Mouse (Mus musculus): Measurements from ENCODE around the gene Slc2a1. TPM values are rescaled to one million over a fixed set of nuclear protein-coding genes. Genes with fewer than 3 reads are reported as not detected.
A peak's percentile ranks its signal among the peaks of the same experiment; 100 is the strongest.

The Slc2a1 gene
- total and polyA plus RNA-seq, 3 experiments = 33.4 to 64.9 (median 46.2) TPM

DNA sequence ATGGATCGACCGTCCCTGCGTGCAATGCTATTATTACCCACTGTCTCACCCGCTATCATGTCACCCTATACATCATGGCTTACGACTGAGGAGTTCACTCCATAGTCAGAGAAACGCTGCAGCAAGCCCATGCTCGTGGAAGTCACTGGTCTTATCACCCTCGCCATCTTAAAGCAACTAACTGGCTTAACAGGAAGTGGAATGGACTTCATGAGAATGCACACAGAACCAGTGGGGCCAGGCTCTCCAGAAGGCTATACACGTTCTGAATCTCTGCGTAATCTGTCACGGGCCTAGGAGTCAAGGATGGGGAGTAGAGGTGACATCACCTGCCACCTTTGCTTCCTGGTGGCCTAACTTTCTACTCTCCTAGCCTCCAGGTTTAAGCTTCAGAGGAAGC lies 40.2 kb downstream of the Slc2a1 start:
- peaks cover 4% of the 10 kb centered on the region for H3K9me3 ChIP-seq (replicated peaks; ENCODE audit: low read length)
- DNase-seq (ENCODE audit: extremely low read depth) = no peak
- TF ChIP-seq CTCF (conservative IDR thresholded peaks at IDR 0.05 in 1 of 2, IDR thresholded peaks at IDR 0.05 in 1 of 2; ENCODE audit: low read depth in 2 of 2, low read length in 2 of 2) = no peak
- no peak for TF ChIP-seq MYC (IDR thresholded peaks at IDR 0.05; ENCODE audit: low read depth, low read length)
- TF ChIP-seq TCF12 (IDR thresholded peaks at IDR 0.05; ENCODE audit: low read depth, low read length) = no peak
- TF ChIP-seq CHD2 (IDR thresholded peaks at IDR 0.05; ENCODE audit: low read length) = no peak
- TF ChIP-seq ELF1 (IDR thresholded peaks at IDR 0.05; ENCODE audit: low read depth, low read length) = no peak
- H3K9ac ChIP-seq (ENCODE audit: insufficient read depth, low read depth) = no peak overlapping the region
- H3K79me2 ChIP-seq (replicated peaks; ENCODE audit: control insufficient read depth, extremely low read depth, insufficient read depth, poor library complexity, severe bottlenecking) = no peaks in the 10 kb centered on the region
- no peaks in the 10 kb centered on the region for H3K36me3 ChIP-seq (replicated peaks in 1 of 2; ENCODE audit: control insufficient read depth in 1 of 2, insufficient read depth in 1 of 2, low read length in 1 of 2)
- H3K27ac ChIP-seq (ENCODE audit: insufficient read depth, low read depth) = no peak overlapping the region
- in situ Hi-C loops (cut with MboI; ENCODE audit: low pct_ligation_motif_present, low pct_unique_long_range_greater_than_20kb, low sequenced_read_pairs) = no loop called here
- peaks cover 5 to 12% of the 10 kb centered on the region in 2 experiments; a peak in 2 of 4 replicates for H3K4me1 ChIP-seq (ENCODE audit: control insufficient read depth in 1 of 2, insufficient read depth in 2 of 2)
- no peak overlapping the region for H3K4me2 ChIP-seq (ENCODE audit: insufficient read depth, low read depth, poor library complexity, severe bottlenecking)
- H3K4me3 ChIP-seq (replicated peaks in 1 of 3; ENCODE audit: low read depth in 2 of 3, low read length in 2 of 3, poor library complexity in 1 of 3) = no peak overlapping the region
- dilution Hi-C loops (cut with MboI; ENCODE audit: extremely low pct_ligation_motif_present, extremely low pct_unique_long_range_greater_than_20kb, low sequenced_read_pairs) = no loop called here
- H3K27me3 ChIP-seq (replicated peaks) = no peaks in the 10 kb centered on the region

DNA sequence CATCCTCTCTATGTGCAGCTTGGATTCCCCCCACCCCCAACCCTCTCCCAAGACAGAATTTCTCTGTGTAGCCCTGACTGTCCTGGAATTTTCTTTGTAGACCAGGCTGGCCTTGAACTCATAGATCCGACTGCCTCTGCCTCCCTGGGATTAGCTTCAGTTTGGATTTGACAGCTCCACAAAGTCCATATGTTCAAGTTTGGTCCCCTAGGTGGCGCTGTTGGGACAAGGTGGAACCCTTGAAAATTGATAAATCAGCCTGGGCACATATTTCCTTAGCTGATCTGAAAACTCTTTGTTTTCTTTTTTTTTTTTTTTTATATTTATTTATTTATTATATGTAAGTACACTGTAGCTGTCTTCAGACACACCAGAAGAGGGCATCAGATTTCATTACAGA lies 48.7 kb downstream of the Slc2a1 start:
- in situ Hi-C loops (cut with MboI; ENCODE audit: low pct_ligation_motif_present, low pct_unique_long_range_greater_than_20kb, low sequenced_read_pairs) = no loop called here
- Histone ChIP-seq H3K4me3 (replicated peaks in 1 of 3; ENCODE audit: low read depth in 2 of 3, low read length in 2 of 3, poor library complexity in 1 of 3) (no peak overlapping the region), H3K9ac (ENCODE audit: insufficient read depth, low read depth) (no peak overlapping the region), H3K4me1 (ENCODE audit: control insufficient read depth in 1 of 2, insufficient read depth in 2 of 2) (no peaks in the 10 kb centered on the region), H3K79me2 (replicated peaks; ENCODE audit: control insufficient read depth, extremely low read depth, insufficient read depth, poor library complexity, severe bottlenecking) (no peaks in the 10 kb centered on the region), H3K9me3 (replicated peaks; ENCODE audit: low read length) (no peaks in the 10 kb centered on the region), H3K27ac (ENCODE audit: insufficient read depth, low read depth) (no peak overlapping the region), H3K4me2 (ENCODE audit: insufficient read depth, low read depth, poor library complexity, severe bottlenecking) (no peak overlapping the region), H3K36me3 (replicated peaks in 1 of 2; ENCODE audit: control insufficient read depth in 1 of 2, insufficient read depth in 1 of 2, low read length in 1 of 2) (no peaks in the 10 kb centered on the region), H3K27me3 (replicated peaks) (no peaks in the 10 kb centered on the region)
- TF ChIP-seq IRF4 (IDR thresholded peaks at IDR 0.05; ENCODE audit: low read depth, low read length) (no peak), ZKSCAN1 (IDR thresholded peaks at IDR 0.05; ENCODE audit: borderline replicate concordance, low read depth, low read length) (no peak), POLR2AphosphoS2 (IDR thresholded peaks at IDR 0.05; ENCODE audit: low read depth, low read length) (no peak), BHLHE40 (IDR thresholded peaks at IDR 0.05; ENCODE audit: low read depth, low read length) (no peak), TBP (conservative IDR thresholded peaks at IDR 0.05; ENCODE audit: low read depth, low read length) (no peak), MAFK (IDR thresholded peaks at IDR 0.05; ENCODE audit: insufficient replicate concordance, low read length) (no peak), RCOR1 (conservative IDR thresholded peaks at IDR 0.05; ENCODE audit: low read depth, low read length) (no peak), ZMIZ1 (IDR thresholded peaks at IDR 0.05; ENCODE audit: low read depth, low read length) (no peak), MAZ (IDR thresholded peaks at IDR 0.05; ENCODE audit: low read depth, low read length) (no peak), KAT2A (IDR thresholded peaks at IDR 0.05; ENCODE audit: insufficient replicate concordance, low read length) (no peak), MAX (IDR thresholded peaks at IDR 0.05; ENCODE audit: low read length) (no peak), HCFC1 (IDR thresholded peaks at IDR 0.05; ENCODE audit: low read depth, low read length) (no peak), MEF2A (IDR thresholded peaks at IDR 0.05; ENCODE audit: borderline replicate concordance, low read depth, low read length) (no peak), ETS1 (conservative IDR thresholded peaks at IDR 0.05; ENCODE audit: low read depth, low read length) (no peak), MXI1 (IDR thresholded peaks at IDR 0.05; ENCODE audit: low read depth, low read length) (no peak), ZNF384 (IDR thresholded peaks at IDR 0.05; ENCODE audit: low read depth, low read length) (no peak), USF2 (conservative IDR thresholded peaks at IDR 0.05; ENCODE audit: low read depth, low read length) (no peak), CHD1 (IDR thresholded peaks at IDR 0.05; ENCODE audit: low read depth, low read length) (no peak), CTCF (conservative IDR thresholded peaks at IDR 0.05 in 1 of 2, IDR thresholded peaks at IDR 0.05 in 1 of 2; ENCODE audit: low read depth in 2 of 2, low read length in 2 of 2) (peak; percentile 54 to 71), SMC3 (IDR thresholded peaks at IDR 0.05; ENCODE audit: low read depth, low read length) (peak; percentile 42), RAD21 (IDR thresholded peaks at IDR 0.05; ENCODE audit: low read depth, low read length) (peak; percentile 42), UBTF (IDR thresholded peaks at IDR 0.05; ENCODE audit: low read depth, low read length) (no peak), ELF1 (IDR thresholded peaks at IDR 0.05; ENCODE audit: low read depth, low read length) (no peak)
- dilution Hi-C loops (cut with MboI; ENCODE audit: extremely low pct_ligation_motif_present, extremely low pct_unique_long_range_greater_than_20kb, low sequenced_read_pairs) = no loop called here
- peak; percentile 67 for DNase-seq (ENCODE audit: extremely low read depth)

Data from CH12.LX (cell line).